Mouse (Mus musculus): ENCODE results near the gene Tcerg1l. TPM values are rescaled to one million over a fixed set of nuclear protein-coding genes. Genes with fewer than 3 reads are reported as not detected.

Gene Tcerg1l
- polyA plus RNA-seq, 1 experiment from 2014 or later: 0.87 TPM

- 87% methylated on average over 15 of the region's 15 CpGs for WGBS
- Histone ChIP-seq H3K27ac (replicated peaks) (no peak overlapping the region), H3K27me3 (replicated peaks; ENCODE audit: low read depth, poor library complexity, severe bottlenecking) (no peaks in the 10 kb centered on the region), H3K9me3 (no peaks in the 10 kb centered on the region), H3K4me1 (no peaks in the 10 kb centered on the region), H3K36me3 (replicated peaks) (no peaks in the 10 kb centered on the region), H3K4me3 (no peak overlapping the region)
- DNase-seq (ENCODE audit: low spot score): no peak
Measured at GRCm38 (mm10) chr7:138202162-138202832, 195.2 kb downstream of the Tcerg1l start.

GRCm38 (mm10) chr7:138199333-138200058 is 198.0 kb downstream of the Tcerg1l start:
- H3K36me3 ChIP-seq (replicated peaks): no peaks in the 10 kb centered on the region
- H3K4me1 ChIP-seq: no peaks in the 10 kb centered on the region
- H3K27me3 ChIP-seq (replicated peaks; ENCODE audit: low read depth, poor library complexity, severe bottlenecking): no peaks in the 10 kb centered on the region
- no peak for DNase-seq (ENCODE audit: low spot score)
- no peaks in the 10 kb centered on the region for H3K9me3 ChIP-seq
- no peak overlapping the region for H3K27ac ChIP-seq (replicated peaks)
- 75% methylated on average over 10 of the region's 10 CpGs for WGBS
- no peak overlapping the region for H3K4me3 ChIP-seq

- no peaks in the 10 kb centered on the region for H3K4me1 ChIP-seq
- no peak overlapping the region for H3K27ac ChIP-seq (replicated peaks)
- no peak for DNase-seq (ENCODE audit: low spot score)
- WGBS: 77% methylated on average over 2 of the region's 2 CpGs
- H3K9me3 ChIP-seq: no peaks in the 10 kb centered on the region
- no peaks in the 10 kb centered on the region for H3K27me3 ChIP-seq (replicated peaks; ENCODE audit: low read depth, poor library complexity, severe bottlenecking)
- H3K36me3 ChIP-seq (replicated peaks): no peaks in the 10 kb centered on the region
- no peak overlapping the region for H3K4me3 ChIP-seq
Measured at GRCm38 (mm10) chr7:138196139-138196538, 201.4 kb downstream of the Tcerg1l start.

- 92% methylated on average over 5 of the region's 5 CpGs for WGBS
- Histone ChIP-seq H3K4me3 (no peak overlapping the region), H3K4me1 (no peaks in the 10 kb centered on the region), H3K27ac (replicated peaks) (no peak overlapping the region), H3K9me3 (no peaks in the 10 kb centered on the region), H3K36me3 (replicated peaks) (no peaks in the 10 kb centered on the region), H3K27me3 (replicated peaks; ENCODE audit: low read depth, poor library complexity, severe bottlenecking) (no peaks in the 10 kb centered on the region)
- DNase-seq (ENCODE audit: low spot score): no peak
Measured at GRCm38 (mm10) chr7:138184197-138184596, 213.3 kb downstream of the Tcerg1l start.

GRCm38 (mm10) chr7:138182216-138182615 is 215.3 kb downstream of the Tcerg1l start:
- 82% methylated on average over 3 of the region's 3 CpGs for WGBS

GRCm38 (mm10) chr7:138178617-138179016 is 218.9 kb downstream of the Tcerg1l start:
- H3K4me3 ChIP-seq: no peak overlapping the region
- no peak for DNase-seq (ENCODE audit: low spot score)

More at GRCm38 (mm10) chr7:138182216-138182615, 215.3 kb downstream of the Tcerg1l start:
- Histone ChIP-seq H3K36me3 (replicated peaks) (no peaks in the 10 kb centered on the region), H3K4me3 (no peak overlapping the region), H3K27ac (replicated peaks) (no peak overlapping the region), H3K4me1 (no peaks in the 10 kb centered on the region), H3K27me3 (replicated peaks; ENCODE audit: low read depth, poor library complexity, severe bottlenecking) (no peaks in the 10 kb centered on the region), H3K9me3 (no peaks in the 10 kb centered on the region)
- no peak for DNase-seq (ENCODE audit: low spot score)

GRCm38 (mm10) chr7:138176026-138176425 is 221.5 kb downstream of the Tcerg1l start:
- H3K27me3 ChIP-seq (replicated peaks; ENCODE audit: low read depth, poor library complexity, severe bottlenecking): no peaks in the 10 kb centered on the region
- no peak for DNase-seq (ENCODE audit: low spot score)
- H3K27ac ChIP-seq (replicated peaks): no peak overlapping the region
- H3K36me3 ChIP-seq (replicated peaks): no peaks in the 10 kb centered on the region
- no peaks in the 10 kb centered on the region for H3K9me3 ChIP-seq
- WGBS: 68% methylated on average over 2 of the region's 2 CpGs
- H3K4me3 ChIP-seq: no peak overlapping the region
- H3K4me1 ChIP-seq: peaks cover 4% of the 10 kb centered on the region; the same call in 1 of the 2 replicates

More at GRCm38 (mm10) chr7:138178617-138179016, 218.9 kb downstream of the Tcerg1l start:
- H3K9me3 ChIP-seq: no peaks in the 10 kb centered on the region
- WGBS: 86% methylated on average over 2 of the region's 2 CpGs
- H3K4me1 ChIP-seq: no peaks in the 10 kb centered on the region
- H3K36me3 ChIP-seq (replicated peaks): no peaks in the 10 kb centered on the region
- no peak overlapping the region for H3K27ac ChIP-seq (replicated peaks)
- H3K27me3 ChIP-seq (replicated peaks; ENCODE audit: low read depth, poor library complexity, severe bottlenecking): no peaks in the 10 kb centered on the region

GRCm38 (mm10) chr7:138170389-138170788 is 227.1 kb downstream of the Tcerg1l start:
- WGBS: 82% methylated on average over 4 of the region's 4 CpGs
- H3K27ac ChIP-seq (replicated peaks): no peak overlapping the region
- no peaks in the 10 kb centered on the region for H3K36me3 ChIP-seq (replicated peaks)
- H3K4me3 ChIP-seq: no peak overlapping the region
- no peaks in the 10 kb centered on the region for H3K27me3 ChIP-seq (replicated peaks; ENCODE audit: low read depth, poor library complexity, severe bottlenecking)
- H3K9me3 ChIP-seq: no peaks in the 10 kb centered on the region
- peaks cover 4% of the 10 kb centered on the region; the same call in 1 of the 2 replicates for H3K4me1 ChIP-seq
- no peak for DNase-seq (ENCODE audit: low spot score)
